In the genomic region with DNA sequence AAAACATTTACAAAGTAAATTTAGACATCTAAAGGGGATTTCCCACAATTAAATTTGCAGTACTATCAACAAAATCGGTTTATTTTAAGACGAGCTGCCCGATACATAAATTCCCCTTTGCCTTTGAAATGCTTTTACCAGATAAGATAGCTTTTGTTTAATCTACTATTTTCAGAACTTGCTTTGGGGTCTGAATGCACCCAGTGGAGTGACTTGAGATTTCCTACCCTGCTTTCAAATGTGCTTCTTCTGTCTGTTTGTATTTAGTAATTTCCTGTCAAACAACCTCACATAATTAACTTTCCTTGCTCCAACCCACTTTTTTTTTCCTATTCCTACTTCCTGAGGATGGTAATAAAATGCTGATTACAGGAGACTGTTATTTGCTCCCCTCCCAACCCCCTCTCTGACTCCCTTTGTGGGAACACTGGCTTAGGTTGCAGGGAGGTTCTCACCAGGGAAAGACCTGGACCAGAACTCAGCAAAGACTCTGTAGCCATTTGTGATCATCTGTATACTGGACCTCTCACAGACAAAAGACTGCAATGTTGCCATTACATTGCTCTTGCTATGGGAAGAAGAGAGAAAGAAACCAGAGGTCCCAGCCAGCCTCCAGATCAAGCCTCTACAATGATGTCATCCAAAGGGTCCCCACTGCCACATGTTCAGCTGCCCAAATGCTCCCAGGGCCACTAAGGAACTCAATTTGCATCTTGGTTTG, we compare ENCODE assay signal across 9 mouse cellular contexts.
DNase-seq lines count a peak whose midpoint lies in the region; ATAC-seq and TF ChIP-seq lines count a peak whose summit lies in the region.
"Had no signal": no experiment of that assay in that cellular context is flagged by ENCODE, and none has a peak within 500 bp of the region (broad histone marks: within the 10 kb centered on the region; RNA-seq: fewer than 3 reads in every experiment).

No protein-coding gene starts in this region.

- no peak for ATAC-seq in kidney, embryonic 14.5 days (ENCODE audit: low FRiP score, low TSS enrichment)
- ATAC-seq in stomach, embryonic 14.5 days (ENCODE audit: insufficient number of reproducible peaks, insufficient read depth, low FRiP score, low read depth): no peak
- no peak for ATAC-seq in stomach, postnatal 0 days (ENCODE audit: low FRiP score, low TSS enrichment)
- ATAC-seq in heart, embryonic 13.5 days (ENCODE audit: extremely low read depth, insufficient number of reproducible peaks, low FRiP score, low TSS enrichment): no peak

- no peak overlapping the region for H3K9ac ChIP-seq in kidney, embryonic 14.5 days (ENCODE audit: low read depth, low read length)
- H3K9ac ChIP-seq in stomach, embryonic 14.5 days (replicated peaks; ENCODE audit: low read depth, low read length): no peak overlapping the region
- H3K9ac ChIP-seq in stomach, postnatal 0 days (ENCODE audit: low read length): no peak overlapping the region
- no peak overlapping the region for H3K9ac ChIP-seq in heart, embryonic 13.5 days
- H3K9ac ChIP-seq: liver, embryonic 14.5 days had no signal

- WGBS in kidney, embryonic 14.5 days: 38% methylated on average over 3 of the region's 3 CpGs
- 27% methylated on average over 3 of the region's 3 CpGs for WGBS in stomach, embryonic 14.5 days
- 24% methylated on average over 3 of the region's 3 CpGs for WGBS in stomach, postnatal 0 days
- WGBS in heart, embryonic 13.5 days: 25% methylated on average over 3 of the region's 3 CpGs

- no peaks in the 10 kb centered on the region for H3K27me3 ChIP-seq in kidney, embryonic 14.5 days (ENCODE audit: control insufficient read depth, insufficient read depth, low read length)
- H3K27me3 ChIP-seq in stomach, embryonic 14.5 days (ENCODE audit: control insufficient read depth, insufficient read depth, low read length): no peaks in the 10 kb centered on the region
- H3K27me3 ChIP-seq in stomach, postnatal 0 days (ENCODE audit: control insufficient read depth, insufficient read depth, low read length): no peaks in the 10 kb centered on the region
- H3K27me3 ChIP-seq in heart, embryonic 13.5 days (replicated peaks): no peaks in the 10 kb centered on the region

- no peak for TF ChIP-seq CTCF in stomach, postnatal 0 days (IDR thresholded peaks at IDR 0.05; ENCODE audit: low read depth)

- H3K36me3 ChIP-seq in kidney, embryonic 14.5 days (ENCODE audit: control insufficient read depth, insufficient read depth, low read length): no peaks in the 10 kb centered on the region
- H3K36me3 ChIP-seq in stomach, embryonic 14.5 days (ENCODE audit: control insufficient read depth, insufficient read depth, low read length): no peaks in the 10 kb centered on the region
- no peaks in the 10 kb centered on the region for H3K36me3 ChIP-seq in stomach, postnatal 0 days (ENCODE audit: control insufficient read depth, insufficient read depth, low read length)
- H3K36me3 ChIP-seq in heart, embryonic 13.5 days: no peaks in the 10 kb centered on the region

- H3K9me3 ChIP-seq in kidney, embryonic 14.5 days (ENCODE audit: control insufficient read depth, low read length): no peaks in the 10 kb centered on the region
- no peaks in the 10 kb centered on the region for H3K9me3 ChIP-seq in stomach, embryonic 14.5 days (ENCODE audit: control insufficient read depth, low read depth, low read length)
- H3K9me3 ChIP-seq in stomach, postnatal 0 days (ENCODE audit: control insufficient read depth, low read length): no peaks in the 10 kb centered on the region
- H3K9me3 ChIP-seq in heart, embryonic 13.5 days: no peaks in the 10 kb centered on the region

- H3K4me1 ChIP-seq in kidney, embryonic 14.5 days (ENCODE audit: control insufficient read depth, insufficient read depth, low read length): peaks cover 32% of the 10 kb centered on the region
- peaks cover 13% of the 10 kb centered on the region for H3K4me1 ChIP-seq in stomach, embryonic 14.5 days (ENCODE audit: control insufficient read depth, insufficient read depth, low read length)
- H3K4me1 ChIP-seq in stomach, postnatal 0 days (replicated peaks; ENCODE audit: control insufficient read depth, insufficient read depth): no peaks in the 10 kb centered on the region
- H3K4me1 ChIP-seq in heart, embryonic 13.5 days: peaks cover 27% of the 10 kb centered on the region

- H3K4me3 ChIP-seq in kidney, embryonic 14.5 days (ENCODE audit: low read length): no peak overlapping the region
- H3K4me3 ChIP-seq in stomach, embryonic 14.5 days (ENCODE audit: low read depth, low read length): no peak overlapping the region
- no peak overlapping the region for H3K4me3 ChIP-seq in stomach, postnatal 0 days (ENCODE audit: low read depth, low read length)
- no peak overlapping the region for H3K4me3 ChIP-seq in heart, embryonic 13.5 days

- no peak for TF ChIP-seq EP300 in stomach, postnatal 0 days (optimal IDR thresholded peaks at IDR 0.05)

- no peak overlapping the region for H3K4me2 ChIP-seq in kidney, embryonic 14.5 days (replicated peaks; ENCODE audit: low read depth, low read length)
- no peak overlapping the region for H3K4me2 ChIP-seq in stomach, embryonic 14.5 days (replicated peaks; ENCODE audit: low read depth, low read length)
- H3K4me2 ChIP-seq in stomach, postnatal 0 days (replicated peaks; ENCODE audit: low read depth): no peak overlapping the region
- no peak overlapping the region for H3K4me2 ChIP-seq in heart, embryonic 13.5 days

- DNase-seq in kidney, adult 8-10 months: no peak
- no peak for DNase-seq in stomach, postnatal 0 days (ENCODE audit: low spot score)
- DNase-seq in testis, postnatal 14 days (ENCODE audit: low spot score): no peak
- no peak for DNase-seq in testis, postnatal 10 days (ENCODE audit: low spot score)
- DNase-seq: thymus, postnatal 36 days had no signal

- peak overlapping the region; percentile 71 for H3K27ac ChIP-seq in kidney, embryonic 14.5 days (ENCODE audit: low read depth, low read length)
- H3K27ac ChIP-seq in stomach, embryonic 14.5 days (ENCODE audit: low read length): peak overlapping the region; percentile 22; the same call in 1 of the 2 replicates
- H3K27ac ChIP-seq in stomach, postnatal 0 days (replicated peaks): no peak overlapping the region
- H3K27ac ChIP-seq in heart, embryonic 13.5 days (replicated peaks): peak overlapping the region; percentile 40; the same call in 1 of the 2 replicates
- H3K27ac ChIP-seq: liver, embryonic 14.5 days had no signal
